Mouse (Mus musculus): ENCODE results near the gene Rrp36. TPM values are rescaled to one million over a fixed set of nuclear protein-coding genes. Genes with fewer than 3 reads are reported as not detected.
A peak's percentile ranks its signal among the peaks of the same experiment; 100 is the strongest.

Gene Rrp36
- polyA plus RNA-seq, 1 experiment from 2014 or later = 54.8 TPM

GRCm38 (mm10) chr17:46651755-46652547 is 22.2 kb downstream of the Rrp36 start:
- WGBS = 73% methylated on average over 20 of the region's 20 CpGs
- no peak for ATAC-seq
- Histone ChIP-seq H3K36me3 (ENCODE audit: control insufficient read depth, insufficient read depth, low read length) (peaks cover 23% of the 10 kb centered on the region), H3K4me3 (ENCODE audit: low read length) (peak overlapping the region; percentile 70), H3K9me3 (ENCODE audit: control insufficient read depth, low read length) (no peaks in the 10 kb centered on the region), H3K27ac (ENCODE audit: low read depth, low read length) (0 out of 2 replicates have a peak overlapping the region, but pooled peaks have one; percentile 12), H3K4me2 (ENCODE audit: low read length) (peak overlapping the region; percentile 91), H3K4me1 (ENCODE audit: control insufficient read depth, insufficient read depth, low read depth, low read length) (peaks cover 21% of the 10 kb centered on the region), H3K27me3 (replicated peaks; ENCODE audit: control insufficient read depth, insufficient read depth, low read length) (no peaks in the 10 kb centered on the region), H3K9ac (ENCODE audit: low read depth, low read length) (peak overlapping the region; percentile 20; the same call in 1 of the 2 replicates)

GRCm38 (mm10) chr17:46651292-46651691 is 22.9 kb downstream of the Rrp36 start:
- H3K27ac ChIP-seq (ENCODE audit: low read depth, low read length) = peak overlapping the region; percentile 95
- no peaks in the 10 kb centered on the region for H3K27me3 ChIP-seq (replicated peaks; ENCODE audit: control insufficient read depth, insufficient read depth, low read length)
- 78% methylated on average over 17 of the region's 17 CpGs for WGBS
- H3K9me3 ChIP-seq (ENCODE audit: control insufficient read depth, low read length) = no peaks in the 10 kb centered on the region
- peak overlapping the region; percentile 91 for H3K4me2 ChIP-seq (ENCODE audit: low read length)
- peaks cover 26% of the 10 kb centered on the region for H3K4me1 ChIP-seq (ENCODE audit: control insufficient read depth, insufficient read depth, low read depth, low read length)
- no peak for ATAC-seq
- peak overlapping the region; percentile 91 for H3K9ac ChIP-seq (ENCODE audit: low read depth, low read length)
- H3K36me3 ChIP-seq (ENCODE audit: control insufficient read depth, insufficient read depth, low read length) = peaks cover 20% of the 10 kb centered on the region
- peak overlapping the region; percentile 70 for H3K4me3 ChIP-seq (ENCODE audit: low read length)

GRCm38 (mm10) chr17:46650232-46651031 is 23.7 kb downstream of the Rrp36 start, which contains the start of gene Cul7:
Gene Cul7, plus strand, starts transcription at chr17:46650337.
- Histone ChIP-seq H3K4me3 (ENCODE audit: low read length) (peak within 1 kb of the TSS; percentile 70), H3K36me3 (ENCODE audit: control insufficient read depth, insufficient read depth, low read length) (peaks cover 13% of the 10 kb centered on the region), H3K27me3 (replicated peaks; ENCODE audit: control insufficient read depth, insufficient read depth, low read length) (no peaks in the 10 kb centered on the region), H3K9ac (ENCODE audit: low read depth, low read length) (peak within 1 kb of the TSS; percentile 91), H3K27ac (ENCODE audit: low read depth, low read length) (peak within 1 kb of the TSS; percentile 95), H3K4me2 (ENCODE audit: low read length) (peak within 1 kb of the TSS; percentile 91), H3K4me1 (ENCODE audit: control insufficient read depth, insufficient read depth, low read depth, low read length) (peaks cover 26% of the 10 kb centered on the region), H3K9me3 (ENCODE audit: control insufficient read depth, low read length) (no peaks in the 10 kb centered on the region)
- peak; percentile 96 for ATAC-seq
- WGBS = under 1% methylated on average over 27 of the region's 58 CpGs

- H3K36me3 ChIP-seq (ENCODE audit: control insufficient read depth, insufficient read depth, low read length) = peaks cover 10% of the 10 kb centered on the region
- peak overlapping the region; percentile 95 for H3K27ac ChIP-seq (ENCODE audit: low read depth, low read length)
- H3K4me3 ChIP-seq (ENCODE audit: low read length) = peak overlapping the region; percentile 70
- H3K27me3 ChIP-seq (replicated peaks; ENCODE audit: control insufficient read depth, insufficient read depth, low read length) = no peaks in the 10 kb centered on the region
- peak overlapping the region; percentile 91 for H3K9ac ChIP-seq (ENCODE audit: low read depth, low read length)
- peak overlapping the region; percentile 91 for H3K4me2 ChIP-seq (ENCODE audit: low read length)
- H3K4me1 ChIP-seq (ENCODE audit: control insufficient read depth, insufficient read depth, low read depth, low read length) = peaks cover 31% of the 10 kb centered on the region
- H3K9me3 ChIP-seq (ENCODE audit: control insufficient read depth, low read length) = no peaks in the 10 kb centered on the region
- ATAC-seq = no peak
- 33% methylated on average over 15 of the region's 15 CpGs for WGBS
Measured at GRCm38 (mm10) chr17:46649811-46650210, 24.3 kb downstream of the Rrp36 start.

- Histone ChIP-seq H3K4me1 (ENCODE audit: control insufficient read depth, insufficient read depth, low read depth, low read length) (peaks cover 39% of the 10 kb centered on the region), H3K36me3 (ENCODE audit: control insufficient read depth, insufficient read depth, low read length) (peaks cover 6% of the 10 kb centered on the region), H3K4me2 (ENCODE audit: low read length) (no peak overlapping the region), H3K27ac (ENCODE audit: low read depth, low read length) (no peak overlapping the region), H3K9me3 (ENCODE audit: control insufficient read depth, low read length) (no peaks in the 10 kb centered on the region), H3K4me3 (ENCODE audit: low read length) (no peak overlapping the region), H3K27me3 (replicated peaks; ENCODE audit: control insufficient read depth, insufficient read depth, low read length) (no peaks in the 10 kb centered on the region), H3K9ac (ENCODE audit: low read depth, low read length) (no peak overlapping the region)
- WGBS = 91% methylated on average over 9 of the region's 9 CpGs
- ATAC-seq = no peak
Measured at GRCm38 (mm10) chr17:46648436-46648835, 25.7 kb downstream of the Rrp36 start.

- 92% methylated on average over 7 of the region's 7 CpGs for WGBS
- Histone ChIP-seq H3K4me2 (ENCODE audit: low read length) (no peak overlapping the region), H3K9ac (ENCODE audit: low read depth, low read length) (no peak overlapping the region), H3K36me3 (ENCODE audit: control insufficient read depth, insufficient read depth, low read length) (peaks cover 6% of the 10 kb centered on the region; the same call in 1 of the 2 replicates), H3K4me1 (ENCODE audit: control insufficient read depth, insufficient read depth, low read depth, low read length) (peaks cover 37% of the 10 kb centered on the region), H3K27me3 (replicated peaks; ENCODE audit: control insufficient read depth, insufficient read depth, low read length) (no peaks in the 10 kb centered on the region), H3K9me3 (ENCODE audit: control insufficient read depth, low read length) (no peaks in the 10 kb centered on the region), H3K27ac (ENCODE audit: low read depth, low read length) (no peak overlapping the region), H3K4me3 (ENCODE audit: low read length) (no peak overlapping the region)
- ATAC-seq = no peak
Measured at GRCm38 (mm10) chr17:46647279-46647678, 26.9 kb downstream of the Rrp36 start.

- no peaks in the 10 kb centered on the region for H3K9me3 ChIP-seq (ENCODE audit: control insufficient read depth, low read length)
- ATAC-seq = no peak
- peak overlapping the region; percentile 79 for H3K9ac ChIP-seq (ENCODE audit: low read depth, low read length)
- H3K27ac ChIP-seq (ENCODE audit: low read depth, low read length) = peak overlapping the region; percentile 90
- H3K4me1 ChIP-seq (ENCODE audit: control insufficient read depth, insufficient read depth, low read depth, low read length) = peaks cover 27% of the 10 kb centered on the region
- H3K36me3 ChIP-seq (ENCODE audit: control insufficient read depth, insufficient read depth, low read length) = peaks cover 9% of the 10 kb centered on the region
- H3K4me3 ChIP-seq (ENCODE audit: low read length) = peak overlapping the region; percentile 77
- H3K4me2 ChIP-seq (ENCODE audit: low read length) = peak overlapping the region; percentile 94
- under 1% methylated on average over 19 of the region's 19 CpGs for WGBS
- H3K27me3 ChIP-seq (replicated peaks; ENCODE audit: control insufficient read depth, insufficient read depth, low read length) = no peaks in the 10 kb centered on the region
Measured at GRCm38 (mm10) chr17:46646322-46646662, 27.9 kb downstream of the Rrp36 start.

GRCm38 (mm10) chr17:46645561-46646321 is 28.4 kb downstream of the Rrp36 start, which contains the start of the genes Klc4 and Mrpl2:
Gene Klc4, minus strand, starts transcription at chr17:46646022.
Gene Mrpl2, plus strand, starts transcription at chr17:46646229.
- no peaks in the 10 kb centered on the region for H3K27me3 ChIP-seq (replicated peaks; ENCODE audit: control insufficient read depth, insufficient read depth, low read length)
- no peaks in the 10 kb centered on the region for H3K9me3 ChIP-seq (ENCODE audit: control insufficient read depth, low read length)
- H3K4me2 ChIP-seq (ENCODE audit: low read length) = peak within 1 kb of the TSS; percentile 94
- peak; percentile 58 for ATAC-seq
- peaks cover 22% of the 10 kb centered on the region for H3K4me1 ChIP-seq (ENCODE audit: control insufficient read depth, insufficient read depth, low read depth, low read length)
- H3K4me3 ChIP-seq (ENCODE audit: low read length) = peak within 1 kb of the TSS; percentile 77
- peak within 1 kb of the TSS; percentile 90 for H3K27ac ChIP-seq (ENCODE audit: low read depth, low read length)
- WGBS = under 1% methylated on average over 53 of the region's 53 CpGs
- peaks cover 11% of the 10 kb centered on the region for H3K36me3 ChIP-seq (ENCODE audit: control insufficient read depth, insufficient read depth, low read length)
- peak within 1 kb of the TSS; percentile 79 for H3K9ac ChIP-seq (ENCODE audit: low read depth, low read length)
